Mouse (Mus musculus) CH12.LX (cell line): ENCODE measurements around the gene Strada. TPM values are rescaled to one million over a fixed set of nuclear protein-coding genes. Genes with fewer than 3 reads are reported as not detected.

Source experiments
- DNase-seq: peaks from one replicate; pipeline ENCODE4 v3.0.0-alpha.2; 2013; ENCODE audit errors: extremely low read depth
- H3K27ac ChIP-seq: 2 replicates; pipeline ENCODE4 v1.5.1; 2012; ENCODE audit warnings: low read depth, mild to moderate bottlenecking, control low read depth, moderate library complexity; ENCODE audit not compliant: insufficient read depth
- H3K27me3 ChIP-seq: replicated peaks from 2 replicates; pipeline ENCODE3; 2012; ENCODE audit warnings: inconsistent platforms
- H3K36me3 ChIP-seq, 2 experiments: replicated peaks in 1 of 2; 2 replicates each; pipeline versions ENCODE3 to v1.6.1; 2012; ENCODE audit warnings: inconsistent platforms in 1 of 2, low read length in 1 of 2, mild to moderate bottlenecking in 1 of 2, mixed read lengths in 1 of 2, moderate library complexity in 1 of 2; ENCODE audit not compliant: control insufficient read depth in 1 of 2, insufficient read depth in 1 of 2
- H3K4me1 ChIP-seq, 2 experiments: 2 replicates each; pipeline ENCODE4 v1.6.1; 2012; ENCODE audit warnings: inconsistent platforms in 1 of 2, moderate library complexity in 1 of 2; ENCODE audit not compliant: insufficient read depth in 2 of 2, control insufficient read depth in 1 of 2
- H3K4me2 ChIP-seq: 2 replicates; pipeline ENCODE4 v1.6.1; 2012; ENCODE audit warnings: low read depth, mild to moderate bottlenecking, control low read depth; ENCODE audit not compliant: poor library complexity, insufficient read depth, severe bottlenecking
- H3K4me3 ChIP-seq, 3 experiments: fragments of 150-350 bp in 1 of 3; sonication (generic) in 1 of 3; replicated peaks in 1 of 3; 2 replicates each; pipeline versions ENCODE3 to v1.5.1; 2011 to 2012; ENCODE audit warnings: low read depth in 2 of 3, low read length in 2 of 3, mild to moderate bottlenecking in 2 of 3, moderate library complexity in 2 of 3, control low read depth in 1 of 3, improper control_type of control experiment in 1 of 3, inconsistent platforms in 1 of 3, mixed read lengths in 1 of 3; ENCODE audit not compliant: poor library complexity in 1 of 3
- H3K79me2 ChIP-seq: replicated peaks from 2 replicates; pipeline ENCODE4 v1.6.1; 2012; ENCODE audit warnings: mild to moderate bottlenecking, moderate library complexity; ENCODE audit not compliant: control insufficient read depth, poor library complexity, insufficient read depth, severe bottlenecking; ENCODE audit errors: extremely low read depth
- H3K9ac ChIP-seq: 2 replicates; pipeline ENCODE4 v1.6.1; 2012; ENCODE audit warnings: low read depth, mild to moderate bottlenecking, control low read depth, moderate library complexity; ENCODE audit not compliant: insufficient read depth
- H3K9me3 ChIP-seq: replicated peaks from 2 replicates; pipeline ENCODE3; 2012; ENCODE audit warnings: low read length, inconsistent platforms, mixed read lengths
- CHD2 ChIP-seq: IDR thresholded peaks from 2 replicates; pipeline ENCODE4 v1.6.1; 2011; ENCODE audit warnings: low read length, improper control_type of control experiment
- CTCF ChIP-seq, 2 experiments: IDR thresholded peaks in 1 of 2; conservative IDR thresholded peaks in 1 of 2; 2 replicates each; pipeline ENCODE4 v1.5.1; 2011 to 2012; ENCODE audit warnings: low read depth in 2 of 2, low read length in 2 of 2, improper control_type of control experiment in 1 of 2, inconsistent platforms in 1 of 2, mild to moderate bottlenecking in 1 of 2, moderate library complexity in 1 of 2
- E2F4 ChIP-seq: IDR thresholded peaks from 2 replicates; pipeline ENCODE4 v1.6.1; 2011; ENCODE audit warnings: low read depth, low read length, improper control_type of control experiment; ENCODE audit not compliant: insufficient replicate concordance
- IRF4 ChIP-seq: IDR thresholded peaks from 2 replicates; pipeline ENCODE4 v1.6.1; 2014; ENCODE audit warnings: low read depth, mild to moderate bottlenecking, inconsistent platforms, low read length, improper control_type of control experiment
- JUN ChIP-seq: IDR thresholded peaks from 2 replicates; pipeline ENCODE4 v1.6.1; 2011; ENCODE audit warnings: low read depth, mild to moderate bottlenecking, low read length, improper control_type of control experiment, moderate library complexity; ENCODE audit not compliant: insufficient read depth
- JUND ChIP-seq: conservative IDR thresholded peaks from 2 replicates; pipeline ENCODE4 v1.6.1; 2011; ENCODE audit warnings: low read depth, low read length, improper control_type of control experiment
- MAFK ChIP-seq: IDR thresholded peaks from 2 replicates; pipeline ENCODE4 v1.6.1; 2011; ENCODE audit warnings: low read length, improper control_type of control experiment; ENCODE audit not compliant: insufficient replicate concordance
- MAX ChIP-seq: IDR thresholded peaks from 2 replicates; pipeline ENCODE4 v1.6.1; 2011; ENCODE audit warnings: low read length, improper control_type of control experiment
- MXI1 ChIP-seq: IDR thresholded peaks from 2 replicates; pipeline ENCODE4 v1.6.1; 2011; ENCODE audit warnings: mild to moderate bottlenecking, low read depth, low read length, improper control_type of control experiment
- MYC ChIP-seq: IDR thresholded peaks from 2 replicates; pipeline ENCODE4 v1.6.1; 2011; ENCODE audit warnings: low read depth, mild to moderate bottlenecking, improper control_type of control experiment, low read length
- NRF1 ChIP-seq: IDR thresholded peaks from 2 replicates; pipeline ENCODE4 v1.6.1; 2014; ENCODE audit warnings: low read depth, mild to moderate bottlenecking, inconsistent platforms, low read length, improper control_type of control experiment, moderate library complexity
- POLR2AphosphoS2 ChIP-seq: IDR thresholded peaks from 2 replicates; pipeline ENCODE4 v1.6.1; 2011; ENCODE audit warnings: low read depth, low read length, improper control_type of control experiment
- RAD21 ChIP-seq: IDR thresholded peaks from 2 replicates; pipeline ENCODE4 v1.6.1; 2011; ENCODE audit warnings: low read depth, mild to moderate bottlenecking, low read length, improper control_type of control experiment, moderate library complexity
- SMC3 ChIP-seq: IDR thresholded peaks from 2 replicates; pipeline ENCODE4 v1.6.1; 2011; ENCODE audit warnings: low read depth, low read length, improper control_type of control experiment
- TCF12 ChIP-seq: IDR thresholded peaks from 2 replicates; pipeline ENCODE4 v1.6.1; 2014; ENCODE audit warnings: low read depth, mild to moderate bottlenecking, inconsistent platforms, low read length, improper control_type of control experiment
- USF1 ChIP-seq: IDR thresholded peaks from 2 replicates; pipeline ENCODE4 v1.6.1; 2014; ENCODE audit warnings: low read depth, mild to moderate bottlenecking, inconsistent platforms, low read length, improper control_type of control experiment
- USF2 ChIP-seq: conservative IDR thresholded peaks from 2 replicates; pipeline ENCODE4 v1.6.1; 2011; ENCODE audit warnings: low read depth, low read length, improper control_type of control experiment
- ZMIZ1 ChIP-seq: IDR thresholded peaks from 2 replicates; pipeline ENCODE4 v1.6.1; 2012; ENCODE audit warnings: low read depth, mild to moderate bottlenecking, inconsistent platforms, low read length, improper control_type of control experiment
- dilution Hi-C: fragments of 300-500 bp; cut with MboI; formaldehyde crosslinking; loops from 2 replicates; pipeline ENCODE4 v1.14.3; 2020; ENCODE audit warnings: low sequenced_read_pairs; ENCODE audit not compliant: extremely low pct_unique_long_range_greater_than_20kb, extremely low pct_ligation_motif_present
- in situ Hi-C: fragments of 300-500 bp; cut with MboI; formaldehyde crosslinking; loops from 3 replicates; pipeline ENCODE4 v1.14.3; 2019; ENCODE audit warnings: low sequenced_read_pairs, low pct_ligation_motif_present, low pct_unique_long_range_greater_than_20kb, mixed read lengths
- polyA plus RNA-seq: library from polyadenylated mRNA; unstranded; fragments of >175 nt; gene quantifications from 2 replicates; pipeline ENCODE4 v1.2.1, GENCODE M21; 2012; ENCODE audit warnings: low read depth; ENCODE audit not compliant: insufficient read length
- total RNA-seq, 2 experiments: library from RNA; depleted of rRNA; stranded (reverse); fragments of 300-350 nt in 1 of 2; fragments of >200 nt in 1 of 2; gene quantifications; 2 replicates each; pipeline ENCODE4 v1.2.3; 2012 to 2014

Strada gene
- total and polyA plus RNA-seq, 3 experiments = 36.8 to 51.7 (median 41.7) TPM

DNA sequence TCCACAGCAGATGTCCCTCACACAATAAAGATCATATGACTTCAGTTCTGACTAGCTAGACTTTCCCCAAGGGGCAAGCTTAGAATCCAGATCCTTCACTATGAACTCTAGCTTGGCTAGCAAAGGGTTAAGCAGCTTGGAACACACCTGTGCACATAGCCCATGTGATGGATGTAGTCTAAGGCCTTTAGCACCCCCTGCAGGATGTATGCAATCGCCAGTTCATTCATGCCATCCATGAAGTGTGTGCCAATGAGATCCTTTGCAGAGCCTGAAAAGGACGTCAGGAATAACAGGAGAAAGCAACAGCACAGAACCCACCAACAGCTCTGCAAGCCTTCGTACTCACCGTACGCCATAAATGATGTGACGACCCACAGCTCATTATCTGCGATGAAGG, 31.2 kb downstream of the Strada start:
- in situ Hi-C loops = no loop called here
- peak; percentile 79 for DNase-seq
- peak; percentile 7; the same call in 1 of the 2 replicates for TF ChIP-seq USF1
- TF ChIP-seq CTCF (conservative IDR thresholded peaks at IDR 0.05 in 1 of 2, IDR thresholded peaks at IDR 0.05 in 1 of 2; ENCODE audit: low read depth in 2 of 2, low read length in 2 of 2) = peak; percentile 60 to 85; a peak in 3 of 4 replicates
- peak; percentile 82 for TF ChIP-seq SMC3
- TF ChIP-seq ZMIZ1 = no peak
- no peak for TF ChIP-seq MXI1
- no peak for TF ChIP-seq E2F4
- 0 out of 2 replicates have a peak, but pooled peaks have one; percentile 8 for TF ChIP-seq USF2
- no peak; the same call in 1 of the 2 replicates for TF ChIP-seq MAX
- TF ChIP-seq TCF12 = 0 out of 2 replicates have a peak, but pooled peaks have one; percentile 16
- peak; percentile 90 for TF ChIP-seq MYC
- TF ChIP-seq POLR2AphosphoS2 = no peak
- TF ChIP-seq RAD21 = peak; percentile 84

DNA sequence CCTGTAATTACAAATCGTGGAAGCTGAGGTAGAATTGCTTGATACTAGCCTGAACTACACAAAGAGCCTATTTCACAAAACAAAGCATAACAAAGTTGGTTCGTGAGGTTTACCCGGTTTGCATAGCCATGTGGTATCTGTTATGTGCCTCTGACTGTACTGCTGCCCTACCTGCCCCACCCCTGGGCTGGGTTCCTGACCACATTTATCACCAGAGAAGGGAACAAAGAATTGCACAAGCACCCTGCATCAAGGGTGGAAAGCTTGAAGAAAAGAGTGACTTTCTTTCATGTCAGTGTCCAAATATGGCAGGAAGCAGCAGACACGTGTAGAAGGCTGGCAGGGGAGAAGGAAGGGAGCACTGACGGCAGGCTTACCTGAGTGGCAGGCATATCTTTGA, 34.5 kb downstream of the Strada start:
- dilution Hi-C loops = no loop called here
- no peak for DNase-seq
- Histone ChIP-seq H3K36me3 (peaks cover 54 to 79% of the 10 kb centered on the region in 2 experiments), H3K4me1 (peaks cover 0 to 27% of the 10 kb centered on the region in 2 experiments; a peak in 2 of 4 replicates), H3K9me3 (peaks cover under 1% of the 10 kb centered on the region), H3K27me3 (no peaks in the 10 kb centered on the region), H3K9ac (no peak overlapping the region), H3K4me2 (no peak overlapping the region), H3K79me2 (no peaks in the 10 kb centered on the region), H3K4me3 (no peak overlapping the region), H3K27ac (no peak overlapping the region)
- TF ChIP-seq CHD2 (no peak), MAFK (no peak)
- in situ Hi-C loops = no loop called here

More for the DNA sequence above, 31.2 kb downstream of the Strada start:
- Histone ChIP-seq H3K27me3 (no peaks in the 10 kb centered on the region), H3K27ac (no peak overlapping the region), H3K4me2 (no peak overlapping the region), H3K36me3 (peaks cover 29 to 75% of the 10 kb centered on the region in 2 experiments), H3K79me2 (no peaks in the 10 kb centered on the region), H3K4me1 (peaks cover 0 to 31% of the 10 kb centered on the region in 2 experiments; a peak in 2 of 4 replicates), H3K4me3 (no peak overlapping the region), H3K9ac (no peak overlapping the region), H3K9me3 (peaks cover 4% of the 10 kb centered on the region)
- dilution Hi-C loops = no loop called here

- Histone ChIP-seq H3K9me3 (no peaks in the 10 kb centered on the region), H3K27ac (no peak overlapping the region), H3K79me2 (no peaks in the 10 kb centered on the region), H3K4me2 (no peak overlapping the region), H3K27me3 (no peaks in the 10 kb centered on the region), H3K4me1 (peaks cover 8 to 38% of the 10 kb centered on the region in 2 experiments), H3K9ac (no peak overlapping the region), H3K36me3 (peaks cover 45 to 62% of the 10 kb centered on the region in 2 experiments), H3K4me3 (no peak overlapping the region)
- dilution Hi-C loops (no loop called here), in situ Hi-C loops (no loop called here)
- no peak for DNase-seq
- TF ChIP-seq JUN (no peak), IRF4 (no peak), JUND (no peak), ZMIZ1 (no peak), RAD21 (no peak), NRF1 (no peak), CHD2 (no peak)
Observed at GRCm38 (mm10) chr11:106164601-106165180, 37.3 kb downstream of the Strada start.
